Mouse (Mus musculus): ENCODE data around the gene Fam155a. TPM values are rescaled to one million over a fixed set of nuclear protein-coding genes. Genes with fewer than 3 reads are reported as not detected.
A peak's percentile ranks its signal among the peaks of the same experiment; 100 is the strongest.
"Not testable (repeated sequence)": the region's sequence is repeated elsewhere in the genome, so short reads cannot be mapped to it uniquely, and the experiment has no call there.

Fam155a gene
- polyA plus RNA-seq, 1 experiment from 2014 or later = 21.2 TPM

DNA sequence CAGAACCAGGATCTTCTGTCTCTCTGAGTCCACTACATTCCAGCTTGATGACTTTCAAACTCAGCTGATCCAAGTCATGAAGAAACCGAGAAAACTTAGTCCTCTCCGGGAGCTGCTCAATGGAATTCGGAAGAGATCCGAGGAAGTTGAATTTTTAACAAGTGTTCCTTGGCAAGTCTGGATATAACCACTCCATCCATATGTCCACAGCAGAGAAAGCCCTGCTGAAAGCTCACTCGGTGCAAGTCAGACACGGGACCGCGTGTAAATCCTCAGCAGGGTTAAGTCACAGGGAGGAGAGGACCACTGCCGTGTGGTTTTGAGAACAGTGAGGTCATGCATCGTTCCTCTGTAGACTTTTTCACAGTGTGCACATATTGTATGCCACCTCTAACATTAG lies 5.9 kb upstream of the Fam155a start:
- H3K27me3 ChIP-seq = peaks cover 5% of the 10 kb centered on the region; the same call in 1 of the 2 replicates
- no peak overlapping the region for H3K9ac ChIP-seq (replicated peaks)
- no peak overlapping the region for H3K4me3 ChIP-seq (replicated peaks)
- no peak for ATAC-seq
- 88% methylated on average over 10 of the region's 10 CpGs for WGBS
- no peaks in the 10 kb centered on the region for H3K9me3 ChIP-seq
- no peaks in the 10 kb centered on the region for H3K36me3 ChIP-seq
- H3K4me1 ChIP-seq (replicated peaks) = peaks cover 10% of the 10 kb centered on the region
- H3K27ac ChIP-seq = no peak overlapping the region
- H3K4me2 ChIP-seq (replicated peaks) = no peak overlapping the region

- Histone ChIP-seq H3K4me1 (replicated peaks) (peaks cover 30% of the 10 kb centered on the region), H3K9ac (replicated peaks) (peak overlapping the region; percentile 76), H3K36me3 (no peaks in the 10 kb centered on the region), H3K27me3 (peaks cover 5% of the 10 kb centered on the region; the same call in 1 of the 2 replicates), H3K27ac (peak overlapping the region; percentile 92), H3K4me3 (replicated peaks) (peak overlapping the region; percentile 84), H3K4me2 (replicated peaks) (peak overlapping the region; percentile 79), H3K9me3 (no peaks in the 10 kb centered on the region)
- WGBS = 2% methylated on average over 6 of the region's 6 CpGs
- peak; percentile 85 for ATAC-seq
Measured at GRCm38 (mm10) chr8:9772519-9772840, 1.5 kb upstream of the Fam155a start.

GRCm38 (mm10) chr8:9771606-9772518 lies 901 bp upstream of the Fam155a start:
- H3K4me3 ChIP-seq (replicated peaks) = peak overlapping the region; percentile 84
- H3K9ac ChIP-seq (replicated peaks) = peak overlapping the region; percentile 76
- WGBS = under 1% methylated on average over 52 of the region's 55 CpGs

GRCm38 (mm10) chr8:9770261-9770998 lies 531 bp downstream of the Fam155a start:
- WGBS = 1% methylated on average over 48 of the region's 48 CpGs
- ATAC-seq = peak; percentile 44
- Histone ChIP-seq H3K36me3 (no peaks in the 10 kb centered on the region), H3K4me3 (replicated peaks) (peak overlapping the region; percentile 84), H3K4me1 (replicated peaks) (peaks cover 33% of the 10 kb centered on the region), H3K27me3 (peaks cover 5% of the 10 kb centered on the region; the same call in 1 of the 2 replicates), H3K27ac (peak overlapping the region; percentile 92), H3K9ac (replicated peaks) (peak overlapping the region; percentile 76), H3K4me2 (replicated peaks) (peak overlapping the region; percentile 79), H3K9me3 (no peaks in the 10 kb centered on the region)

More at GRCm38 (mm10) chr8:9771606-9772518, 901 bp upstream of the Fam155a start:
- peak overlapping the region; percentile 79 for H3K4me2 ChIP-seq (replicated peaks)
- peaks cover 5% of the 10 kb centered on the region; the same call in 1 of the 2 replicates for H3K27me3 ChIP-seq
- no peaks in the 10 kb centered on the region for H3K36me3 ChIP-seq
- no peaks in the 10 kb centered on the region for H3K9me3 ChIP-seq
- peak; percentile 70 for ATAC-seq
- H3K27ac ChIP-seq = peak overlapping the region; percentile 92
- peaks cover 30% of the 10 kb centered on the region for H3K4me1 ChIP-seq (replicated peaks)

DNA sequence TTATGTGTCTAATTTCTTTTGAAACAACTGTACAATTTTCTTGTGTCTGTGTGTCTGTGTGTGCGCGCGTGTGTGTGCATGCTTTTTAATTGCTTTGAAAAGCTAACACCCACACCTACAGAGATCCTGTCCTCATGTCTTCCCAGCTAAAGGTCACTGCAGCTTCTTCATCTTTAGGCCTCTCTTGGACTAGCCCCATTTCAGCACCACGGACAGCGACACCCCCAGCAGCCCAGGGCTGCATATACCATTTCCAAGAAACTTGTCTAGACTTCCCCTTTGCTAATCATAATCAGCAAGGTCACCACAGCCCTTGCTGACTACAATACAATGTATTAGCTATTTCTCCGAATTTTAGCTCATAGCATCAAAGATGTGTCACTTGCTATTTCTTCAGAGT lies 1.9 kb downstream of the Fam155a start:
- WGBS = 38% methylated on average over 6 of the region's 6 CpGs
- no peaks in the 10 kb centered on the region for H3K36me3 ChIP-seq
- H3K27me3 ChIP-seq = peaks cover 5% of the 10 kb centered on the region; the same call in 1 of the 2 replicates
- no peaks in the 10 kb centered on the region for H3K9me3 ChIP-seq
- peak overlapping the region; percentile 84 for H3K4me3 ChIP-seq (replicated peaks)
- no peak for ATAC-seq
- H3K4me1 ChIP-seq (replicated peaks) = peaks cover 35% of the 10 kb centered on the region
- peak overlapping the region; percentile 79 for H3K4me2 ChIP-seq (replicated peaks)
- H3K27ac ChIP-seq = no peak overlapping the region
- 0 out of 2 replicates have a peak overlapping the region, but pooled peaks have one; percentile 76 for H3K9ac ChIP-seq (replicated peaks)

DNA sequence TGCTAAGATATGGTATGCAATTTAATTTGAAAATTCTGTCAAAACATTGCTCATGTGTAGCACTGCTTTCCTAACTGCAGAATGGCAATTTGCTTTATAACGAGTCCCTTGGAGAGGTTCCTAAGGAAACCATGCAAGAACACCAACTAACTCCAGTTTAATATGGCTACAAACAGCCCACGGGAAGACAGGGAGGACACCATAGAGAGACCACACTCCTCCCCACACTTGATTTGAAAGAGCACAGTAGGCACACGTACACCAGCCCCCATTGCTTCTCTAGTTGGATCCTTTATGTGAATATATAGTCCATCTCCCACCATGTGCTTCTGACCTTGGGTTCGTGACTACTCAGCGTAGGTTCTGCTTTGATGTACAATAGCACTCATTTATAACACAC lies 35.8 kb downstream of the Fam155a start:
- 75% methylated on average over 5 of the region's 5 CpGs for WGBS
- Histone ChIP-seq H3K27ac (no peak overlapping the region), H3K4me2 (replicated peaks) (no peak overlapping the region), H3K9me3 (no peaks in the 10 kb centered on the region), H3K4me3 (replicated peaks) (no peak overlapping the region), H3K4me1 (replicated peaks) (peaks cover 12% of the 10 kb centered on the region), H3K36me3 (no peaks in the 10 kb centered on the region), H3K9ac (replicated peaks) (no peak overlapping the region), H3K27me3 (no peaks in the 10 kb centered on the region)
- no peak for ATAC-seq

GRCm38 (mm10) chr8:9709791-9710190 lies 61.2 kb downstream of the Fam155a start:
- H3K9ac ChIP-seq (replicated peaks) = no peak overlapping the region
- no peaks in the 10 kb centered on the region for H3K36me3 ChIP-seq
- H3K4me1 ChIP-seq (replicated peaks) = no peaks in the 10 kb centered on the region
- no peak overlapping the region for H3K27ac ChIP-seq
- WGBS = 85% methylated on average over 4 of the region's 4 CpGs
- no peaks in the 10 kb centered on the region for H3K9me3 ChIP-seq
- no peak for ATAC-seq
- no peak overlapping the region for H3K4me3 ChIP-seq (replicated peaks)
- H3K27me3 ChIP-seq = no peaks in the 10 kb centered on the region
- H3K4me2 ChIP-seq (replicated peaks) = no peak overlapping the region

- WGBS = 88% methylated on average over 8 of the region's 8 CpGs
Measured at GRCm38 (mm10) chr8:9707433-9707832, 63.5 kb downstream of the Fam155a start.

DNA sequence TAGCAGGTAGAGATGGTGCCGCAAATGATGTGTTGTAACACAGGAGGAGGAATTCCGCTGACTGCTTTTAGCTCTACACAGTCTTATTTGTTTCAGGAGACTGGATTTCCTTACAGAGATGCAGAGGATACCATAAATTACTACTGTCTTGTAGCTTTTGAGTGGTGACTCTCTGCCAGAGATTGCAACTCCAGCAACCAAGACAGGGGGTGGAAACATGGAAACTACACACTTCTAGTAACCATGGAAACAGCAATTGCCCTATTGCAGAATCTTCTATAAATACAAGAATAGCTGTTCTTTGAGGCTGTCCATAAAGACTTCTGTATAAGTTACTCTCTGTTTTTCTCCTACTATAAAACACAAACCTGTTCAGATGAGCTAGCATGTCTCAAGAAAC lies 76.2 kb downstream of the Fam155a start:
- no peaks in the 10 kb centered on the region for H3K36me3 ChIP-seq
- no peak for ATAC-seq
- H3K27ac ChIP-seq = no peak overlapping the region
- H3K27me3 ChIP-seq = no peaks in the 10 kb centered on the region
- H3K4me3 ChIP-seq (replicated peaks) = no peak overlapping the region
- H3K9me3 ChIP-seq = no peaks in the 10 kb centered on the region
- no peak overlapping the region for H3K4me2 ChIP-seq (replicated peaks)
- 91% methylated on average over 2 of the region's 2 CpGs for WGBS
- H3K9ac ChIP-seq (replicated peaks) = no peak overlapping the region
- H3K4me1 ChIP-seq (replicated peaks) = 0 out of 2 replicates have a peak, but pooled peaks cover 4% of the 10 kb centered on the region

More at GRCm38 (mm10) chr8:9707433-9707832, 63.5 kb downstream of the Fam155a start:
- Histone ChIP-seq H3K27ac (no peak overlapping the region), H3K4me1 (replicated peaks) (no peaks in the 10 kb centered on the region), H3K9ac (replicated peaks) (no peak overlapping the region), H3K36me3 (no peaks in the 10 kb centered on the region), H3K4me2 (replicated peaks) (no peak overlapping the region), H3K9me3 (no peaks in the 10 kb centered on the region), H3K27me3 (no peaks in the 10 kb centered on the region), H3K4me3 (replicated peaks) (no peak overlapping the region)
- ATAC-seq = no peak

DNA sequence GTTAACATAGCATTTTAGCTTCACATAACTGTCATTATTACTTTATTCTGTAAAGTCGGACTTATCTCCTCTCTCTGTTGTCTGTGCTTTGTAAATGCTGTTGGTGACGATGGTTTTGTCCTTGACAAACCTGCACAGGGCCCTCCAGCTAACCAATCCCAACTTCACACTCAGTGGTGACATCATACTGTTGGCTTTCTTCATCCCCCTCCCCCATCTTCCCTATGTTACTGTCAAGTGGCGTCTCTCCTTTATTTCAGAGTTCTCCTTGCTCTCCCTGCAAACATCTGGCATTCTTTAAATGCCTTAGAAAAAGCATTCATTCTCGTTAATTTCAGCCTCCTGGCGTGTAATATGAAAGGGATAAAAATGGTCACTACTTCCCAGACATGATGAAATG lies 78.6 kb downstream of the Fam155a start:
- H3K4me3 ChIP-seq (replicated peaks) = no peak overlapping the region
- H3K36me3 ChIP-seq = no peaks in the 10 kb centered on the region
- ATAC-seq = no peak
- no peak overlapping the region for H3K27ac ChIP-seq
- no peaks in the 10 kb centered on the region for H3K27me3 ChIP-seq
- no peak overlapping the region for H3K9ac ChIP-seq (replicated peaks)
- H3K4me2 ChIP-seq (replicated peaks) = no peak overlapping the region
- WGBS = 71% methylated on average over 5 of the region's 5 CpGs
- no peaks in the 10 kb centered on the region for H3K9me3 ChIP-seq
- 0 out of 2 replicates have a peak, but pooled peaks cover 4% of the 10 kb centered on the region for H3K4me1 ChIP-seq (replicated peaks)

- not testable (repeated sequence) for H3K4me1 ChIP-seq (replicated peaks); H3K27me3 ChIP-seq; H3K9ac ChIP-seq (replicated peaks); H3K27ac ChIP-seq; H3K4me2 ChIP-seq (replicated peaks); H3K36me3 ChIP-seq; H3K9me3 ChIP-seq; H3K4me3 ChIP-seq (replicated peaks); ATAC-seq
- WGBS = 87% methylated on average over 3 of the region's 3 CpGs
Measured at GRCm38 (mm10) chr8:9660014-9660413, 110.9 kb downstream of the Fam155a start.

GRCm38 (mm10) chr8:9656901-9657300 lies 114.1 kb downstream of the Fam155a start:
- WGBS = 96% methylated on average over 2 of the region's 2 CpGs
- no peaks in the 10 kb centered on the region for H3K27me3 ChIP-seq
- H3K9ac ChIP-seq (replicated peaks) = no peak overlapping the region
- no peaks in the 10 kb centered on the region for H3K9me3 ChIP-seq
- no peaks in the 10 kb centered on the region for H3K4me1 ChIP-seq (replicated peaks)
- no peak for ATAC-seq
- H3K36me3 ChIP-seq = no peaks in the 10 kb centered on the region
- no peak overlapping the region for H3K4me3 ChIP-seq (replicated peaks)
- H3K27ac ChIP-seq = no peak overlapping the region
- H3K4me2 ChIP-seq (replicated peaks) = no peak overlapping the region

Measured in midbrain, embryonic 13.5 days (tissue).